In the genomic region with DNA sequence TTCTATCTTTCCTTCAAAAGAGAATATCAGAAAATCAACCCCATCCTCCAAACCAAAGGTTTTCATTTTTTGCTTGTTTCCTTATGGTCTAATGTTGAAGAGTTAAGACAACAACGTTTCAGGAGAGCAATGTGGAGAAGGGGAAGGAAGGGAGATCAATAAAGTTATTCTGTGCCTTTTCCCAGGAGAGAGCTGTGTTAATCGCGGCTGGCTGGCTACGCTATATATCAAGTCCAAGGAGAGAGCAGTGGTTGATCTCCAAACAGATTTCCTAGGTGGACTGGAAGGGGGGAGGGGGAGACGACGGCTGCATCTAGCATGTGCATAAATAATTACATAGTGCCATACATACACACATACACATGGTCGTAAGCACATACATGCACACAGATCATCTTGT, we compare ENCODE assay signal across 17 mouse cellular contexts.
DNase-seq lines count a peak whose midpoint lies in the region; ATAC-seq and TF ChIP-seq lines count a peak whose summit lies in the region.
"Had no signal": no experiment of that assay in that cellular context is flagged by ENCODE, and none has a peak within 500 bp of the region (broad histone marks: within the 10 kb centered on the region; RNA-seq: fewer than 3 reads in every experiment).

No protein-coding gene starts in this region.

- ATAC-seq in midbrain, embryonic 11.5 days (ENCODE audit: low FRiP score): no peak
- ATAC-seq in midbrain, embryonic 16.5 days: no peak
- peak; percentile 54; the same call in 1 of the 2 replicates for ATAC-seq in neural tube, embryonic 14.5 days (ENCODE audit: low read depth)
- ATAC-seq in CD4-positive, CD25-positive, alpha-beta regulatory T cell, adult 4 months: no peak
- ATAC-seq: forebrain, embryonic 13.5 days; forebrain, postnatal 0 days had no signal

- H3K27ac ChIP-seq in midbrain, embryonic 11.5 days (ENCODE audit: low read depth, low read length): no peak overlapping the region; the same call in 1 of the 2 replicates
- no peak overlapping the region for H3K27ac ChIP-seq in midbrain, embryonic 16.5 days (ENCODE audit: low read length)
- peak overlapping the region; percentile 30; the same call in 1 of the 2 replicates for H3K27ac ChIP-seq in neural tube, embryonic 14.5 days (ENCODE audit: low read depth, low read length)
- H3K27ac ChIP-seq: embryonic facial prominence, embryonic 13.5 days; forebrain, embryonic 13.5 days had no signal

- 83% methylated on average over 7 of the region's 7 CpGs for WGBS in midbrain, embryonic 11.5 days
- 71% methylated on average over 7 of the region's 7 CpGs for WGBS in midbrain, embryonic 16.5 days
- WGBS in neural tube, embryonic 14.5 days: 39% methylated on average over 7 of the region's 7 CpGs

- no peaks in the 10 kb centered on the region for H3K27me3 ChIP-seq in midbrain, embryonic 11.5 days (ENCODE audit: control insufficient read depth, insufficient read depth, low read length)
- H3K27me3 ChIP-seq in midbrain, embryonic 16.5 days (ENCODE audit: control insufficient read depth, insufficient read depth, low read depth, low read length): no peaks in the 10 kb centered on the region
- no peaks in the 10 kb centered on the region for H3K27me3 ChIP-seq in neural tube, embryonic 14.5 days (ENCODE audit: control insufficient read depth, insufficient read depth, low read length)
- H3K27me3 ChIP-seq: embryonic facial prominence, embryonic 13.5 days; forebrain, embryonic 13.5 days; heart, embryonic 12.5 days had no signal

- no peak overlapping the region for H3K4me2 ChIP-seq in midbrain, embryonic 11.5 days
- H3K4me2 ChIP-seq in midbrain, embryonic 16.5 days (ENCODE audit: low read length): no peak overlapping the region
- H3K4me2 ChIP-seq in neural tube, embryonic 14.5 days (ENCODE audit: low read depth, low read length): no peak overlapping the region
- H3K4me2 ChIP-seq: embryonic facial prominence, embryonic 13.5 days; forebrain, embryonic 13.5 days; heart, embryonic 12.5 days had no signal

- no peak for TF ChIP-seq CTCF in brain, embryonic 14.5 days (IDR thresholded peaks at IDR 0.05; ENCODE audit: borderline replicate concordance, extremely low read depth, insufficient read depth, insufficient read length)

- H3K4me3 ChIP-seq in midbrain, embryonic 11.5 days (ENCODE audit: low read depth, low read length): no peak overlapping the region
- H3K4me3 ChIP-seq in midbrain, embryonic 16.5 days (ENCODE audit: low read depth, low read length): no peak overlapping the region
- no peak overlapping the region for H3K4me3 ChIP-seq in neural tube, embryonic 14.5 days (ENCODE audit: low read depth, low read length)
- H3K4me3 ChIP-seq: embryonic facial prominence, embryonic 13.5 days; forebrain, embryonic 13.5 days; heart, embryonic 12.5 days had no signal

- H3K36me3 ChIP-seq in midbrain, embryonic 11.5 days (ENCODE audit: control insufficient read depth, insufficient read depth, low read length): no peaks in the 10 kb centered on the region
- H3K36me3 ChIP-seq in midbrain, embryonic 16.5 days (ENCODE audit: control insufficient read depth, insufficient read depth, low read length): no peaks in the 10 kb centered on the region; the same call in 1 of the 2 replicates
- no peaks in the 10 kb centered on the region for H3K36me3 ChIP-seq in neural tube, embryonic 14.5 days (ENCODE audit: control insufficient read depth, insufficient read depth, low read length)
- H3K36me3 ChIP-seq: heart, embryonic 12.5 days had no signal

- no peak for TF ChIP-seq POLR2A in brain, embryonic 14.5 days (IDR thresholded peaks at IDR 0.05; ENCODE audit: borderline replicate concordance, extremely low read depth, insufficient read depth, insufficient read length, poor library complexity, severe bottlenecking)

- no peaks in the 10 kb centered on the region for H3K9me3 ChIP-seq in midbrain, embryonic 11.5 days (ENCODE audit: control insufficient read depth, low read length)
- no peaks in the 10 kb centered on the region for H3K9me3 ChIP-seq in midbrain, embryonic 16.5 days (replicated peaks; ENCODE audit: control insufficient read depth, low read length, poor library complexity, severe bottlenecking)
- no peaks in the 10 kb centered on the region for H3K9me3 ChIP-seq in neural tube, embryonic 14.5 days (ENCODE audit: control insufficient read depth, low read length)
- H3K9me3 ChIP-seq: embryonic facial prominence, embryonic 13.5 days; forebrain, embryonic 13.5 days; heart, embryonic 12.5 days had no signal

- DNase-seq in heart, adult 11 months: peak; percentile 39
- DNase-seq in heart, postnatal 4 days: no peak
- DNase-seq in midbrain, embryonic 11.5 days (ENCODE audit: low spot score, missing footprints): peak; percentile 72
- DNase-seq in brain, embryonic 14.5 days (ENCODE audit: low read depth): peak; percentile 14
- DNase-seq: adrenal gland, postnatal 10 days; B cell, adult 2 months; cerebellum, adult 11-12 months; cerebellum, adult 9-10 months; cerebellum, postnatal 25 days; forebrain, postnatal 0 days; gastrocnemius, postnatal 14 days had no signal

- no peak overlapping the region for H3K9ac ChIP-seq in midbrain, embryonic 11.5 days (ENCODE audit: low read length)
- H3K9ac ChIP-seq in midbrain, embryonic 16.5 days (ENCODE audit: low read depth, low read length): no peak overlapping the region
- no peak overlapping the region for H3K9ac ChIP-seq in neural tube, embryonic 14.5 days (replicated peaks; ENCODE audit: low read depth, low read length)
- H3K9ac ChIP-seq: embryonic facial prominence, embryonic 13.5 days; forebrain, embryonic 13.5 days; forebrain, postnatal 0 days; heart, embryonic 12.5 days had no signal

- peaks cover 2% of the 10 kb centered on the region; the same call in 1 of the 2 replicates for H3K4me1 ChIP-seq in midbrain, embryonic 11.5 days (ENCODE audit: control insufficient read depth, insufficient read depth, low read length)
- H3K4me1 ChIP-seq in midbrain, embryonic 16.5 days (ENCODE audit: control insufficient read depth, insufficient read depth, low read length): no peaks in the 10 kb centered on the region; the same call in 1 of the 2 replicates
- no peaks in the 10 kb centered on the region for H3K4me1 ChIP-seq in neural tube, embryonic 14.5 days (ENCODE audit: control insufficient read depth, insufficient read depth, low read length)
- H3K4me1 ChIP-seq: embryonic facial prominence, embryonic 13.5 days; forebrain, embryonic 13.5 days; heart, embryonic 12.5 days had no signal
